Mouse (Mus musculus): ENCODE results near the gene Slc24a3.

DNA sequence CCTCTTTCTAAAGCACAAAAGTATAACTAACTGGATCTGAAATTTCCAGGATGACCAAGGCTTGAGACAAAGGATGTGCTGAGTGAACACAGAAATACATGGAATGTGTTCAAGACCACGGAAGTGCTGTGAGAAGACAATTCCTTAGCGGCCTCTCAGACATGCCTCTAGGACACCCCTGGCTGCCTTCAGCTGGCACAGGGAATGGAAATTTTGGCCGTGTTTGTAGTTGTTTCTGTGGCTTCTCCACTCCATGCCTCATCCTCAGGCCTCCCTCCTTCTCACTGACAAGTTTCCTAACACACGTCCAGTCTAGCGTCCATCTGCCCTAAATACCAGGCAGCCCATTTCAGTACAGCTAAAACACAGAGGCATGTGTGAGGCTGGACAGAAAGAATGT, 262.4 kb downstream of the Slc24a3 start:
- TF ChIP-seq POLR2A (IDR thresholded peaks at IDR 0.05; ENCODE audit: extremely low read depth, insufficient read depth, low read length) (no peak), CTCF (IDR thresholded peaks at IDR 0.05; ENCODE audit: extremely low read depth, insufficient read depth, low read length) (no peak)
